Mouse (Mus musculus): ENCODE data around the gene Spaar. TPM values are rescaled to one million over a fixed set of nuclear protein-coding genes. Genes with fewer than 3 reads are reported as not detected.
"Not testable (repeated sequence)": the region's sequence is repeated elsewhere in the genome, so short reads cannot be mapped to it uniquely, and the experiment has no call there.

Gene Spaar
- polyA plus RNA-seq, 1 experiment from 2014 or later = 0.31 TPM

- H3K4me3 ChIP-seq = no peak overlapping the region
- no peaks in the 10 kb centered on the region; the same call in 1 of the 2 replicates for H3K27me3 ChIP-seq
- H3K4me2 ChIP-seq = no peak overlapping the region
- no peak for ATAC-seq (replicated peaks; ENCODE audit: insufficient number of reproducible peaks, insufficient read depth, low FRiP score, low read depth)
- no peaks in the 10 kb centered on the region for H3K36me3 ChIP-seq
- H3K9ac ChIP-seq = no peak overlapping the region
- peaks cover 9% of the 10 kb centered on the region for H3K4me1 ChIP-seq (replicated peaks)
- WGBS = 70% methylated on average over 21 of the region's 21 CpGs
- H3K9me3 ChIP-seq (replicated peaks) = no peaks in the 10 kb centered on the region
- no peak overlapping the region for H3K27ac ChIP-seq
Measured at GRCm38 (mm10) chr4:43759571-43760418, 30.0 kb downstream of the Spaar start.

GRCm38 (mm10) chr4:43760460-43760859 is 30.6 kb downstream of the Spaar start:
- no peaks in the 10 kb centered on the region; the same call in 1 of the 2 replicates for H3K27me3 ChIP-seq
- H3K36me3 ChIP-seq = no peaks in the 10 kb centered on the region
- H3K4me2 ChIP-seq = no peak overlapping the region
- no peaks in the 10 kb centered on the region for H3K9me3 ChIP-seq (replicated peaks)
- 75% methylated on average over 10 of the region's 10 CpGs for WGBS
- peaks cover 9% of the 10 kb centered on the region for H3K4me1 ChIP-seq (replicated peaks)
- H3K4me3 ChIP-seq = no peak overlapping the region
- no peak overlapping the region for H3K27ac ChIP-seq
- no peak overlapping the region for H3K9ac ChIP-seq
- no peak for ATAC-seq (replicated peaks; ENCODE audit: insufficient number of reproducible peaks, insufficient read depth, low FRiP score, low read depth)

- Histone ChIP-seq H3K4me2 (no peak overlapping the region), H3K9ac (no peak overlapping the region), H3K4me1 (replicated peaks) (peaks cover 9% of the 10 kb centered on the region), H3K27me3 (no peaks in the 10 kb centered on the region; the same call in 1 of the 2 replicates), H3K27ac (no peak overlapping the region), H3K36me3 (no peaks in the 10 kb centered on the region), H3K9me3 (replicated peaks) (no peaks in the 10 kb centered on the region), H3K4me3 (no peak overlapping the region)
- ATAC-seq (replicated peaks; ENCODE audit: insufficient number of reproducible peaks, insufficient read depth, low FRiP score, low read depth) = no peak
- 79% methylated on average over 2 of the region's 2 CpGs for WGBS
Measured at GRCm38 (mm10) chr4:43761336-43761735, 31.5 kb downstream of the Spaar start.

GRCm38 (mm10) chr4:43763410-43763809 is 33.6 kb downstream of the Spaar start:
- no peak overlapping the region for H3K27ac ChIP-seq
- H3K9me3 ChIP-seq (replicated peaks) = no peaks in the 10 kb centered on the region
- H3K9ac ChIP-seq = no peak overlapping the region
- no peak overlapping the region for H3K4me2 ChIP-seq
- H3K4me3 ChIP-seq = no peak overlapping the region
- H3K27me3 ChIP-seq = no peaks in the 10 kb centered on the region; the same call in 1 of the 2 replicates
- 18% methylated on average over 7 of the region's 7 CpGs for WGBS
- no peaks in the 10 kb centered on the region for H3K36me3 ChIP-seq
- peaks cover 4% of the 10 kb centered on the region; the same call in 1 of the 2 replicates for H3K4me1 ChIP-seq (replicated peaks)
- no peak; the same call in 1 of the 2 replicates for ATAC-seq (replicated peaks; ENCODE audit: insufficient number of reproducible peaks, insufficient read depth, low FRiP score, low read depth)

- Histone ChIP-seq H3K36me3 (no peaks in the 10 kb centered on the region), H3K9me3 (replicated peaks) (no peaks in the 10 kb centered on the region), H3K4me1 (replicated peaks) (0 out of 2 replicates have a peak, but pooled peaks cover 3% of the 10 kb centered on the region), H3K4me3 (no peak overlapping the region), H3K9ac (no peak overlapping the region), H3K27ac (no peak overlapping the region), H3K4me2 (no peak overlapping the region), H3K27me3 (no peaks in the 10 kb centered on the region)
- no peak for ATAC-seq (replicated peaks; ENCODE audit: insufficient number of reproducible peaks, insufficient read depth, low FRiP score, low read depth)
- WGBS = 76% methylated on average over 5 of the region's 5 CpGs
Measured at GRCm38 (mm10) chr4:43768341-43768740, 38.5 kb downstream of the Spaar start.

GRCm38 (mm10) chr4:43769374-43769773 is 39.5 kb downstream of the Spaar start:
- H3K27me3 ChIP-seq = peaks cover 6% of the 10 kb centered on the region; the same call in 1 of the 2 replicates
- no peak for ATAC-seq (replicated peaks; ENCODE audit: insufficient number of reproducible peaks, insufficient read depth, low FRiP score, low read depth)
- H3K9me3 ChIP-seq (replicated peaks) = no peaks in the 10 kb centered on the region
- 0 out of 2 replicates have a peak, but pooled peaks cover 3% of the 10 kb centered on the region for H3K4me1 ChIP-seq (replicated peaks)
- H3K27ac ChIP-seq = no peak overlapping the region
- 92% methylated on average over 2 of the region's 2 CpGs for WGBS
- no peak overlapping the region for H3K4me2 ChIP-seq
- no peaks in the 10 kb centered on the region for H3K36me3 ChIP-seq
- no peak overlapping the region for H3K9ac ChIP-seq
- no peak overlapping the region for H3K4me3 ChIP-seq

- WGBS = 78% methylated on average over 6 of the region's 6 CpGs
- no peaks in the 10 kb centered on the region for H3K9me3 ChIP-seq (replicated peaks)
- H3K27ac ChIP-seq = no peak within 1 kb of the TSS
- H3K4me1 ChIP-seq (replicated peaks) = 0 out of 2 replicates have a peak, but pooled peaks cover 3% of the 10 kb centered on the region
- no peak for ATAC-seq (replicated peaks; ENCODE audit: insufficient number of reproducible peaks, insufficient read depth, low FRiP score, low read depth)
- no peak within 1 kb of the TSS for H3K9ac ChIP-seq
- peaks cover 6% of the 10 kb centered on the region; the same call in 1 of the 2 replicates for H3K27me3 ChIP-seq
- H3K4me3 ChIP-seq = no peak within 1 kb of the TSS
- H3K4me2 ChIP-seq = no peak within 1 kb of the TSS
- no peaks in the 10 kb centered on the region for H3K36me3 ChIP-seq
Measured at GRCm38 (mm10) chr4:43770909-43771308, 41.1 kb downstream of the Spaar start, which contains the start of gene Olfr159. Olfr159 (minus strand) TSS chr4:43771009.

GRCm38 (mm10) chr4:43771626-43772025 is 41.8 kb downstream of the Spaar start:
- Histone ChIP-seq H3K27me3 (peaks cover 6% of the 10 kb centered on the region; the same call in 1 of the 2 replicates), H3K9ac (no peak overlapping the region), H3K4me1 (replicated peaks) (0 out of 2 replicates have a peak, but pooled peaks cover 3% of the 10 kb centered on the region), H3K9me3 (replicated peaks) (no peaks in the 10 kb centered on the region), H3K4me2 (no peak overlapping the region), H3K36me3 (no peaks in the 10 kb centered on the region), H3K27ac (no peak overlapping the region), H3K4me3 (no peak overlapping the region)
- 43% methylated on average over 6 of the region's 6 CpGs for WGBS
- ATAC-seq (replicated peaks; ENCODE audit: insufficient number of reproducible peaks, insufficient read depth, low FRiP score, low read depth) = no peak

GRCm38 (mm10) chr4:43772304-43772703 is 42.5 kb downstream of the Spaar start:
- Histone ChIP-seq H3K9ac (no peak overlapping the region), H3K4me3 (no peak overlapping the region), H3K27me3 (peaks cover 6% of the 10 kb centered on the region; the same call in 1 of the 2 replicates), H3K9me3 (replicated peaks) (no peaks in the 10 kb centered on the region), H3K27ac (no peak overlapping the region), H3K36me3 (no peaks in the 10 kb centered on the region), H3K4me2 (no peak overlapping the region), H3K4me1 (replicated peaks) (0 out of 2 replicates have a peak, but pooled peaks cover 3% of the 10 kb centered on the region)
- ATAC-seq (replicated peaks; ENCODE audit: insufficient number of reproducible peaks, insufficient read depth, low FRiP score, low read depth) = no peak
- whole genome bisulfite sequencing = 20% methylated on average over 2 of the region's 2 CpGs

- H3K9me3 ChIP-seq (replicated peaks) = no peaks in the 10 kb centered on the region
- no peaks in the 10 kb centered on the region for H3K36me3 ChIP-seq
- no peak for ATAC-seq (replicated peaks; ENCODE audit: insufficient number of reproducible peaks, insufficient read depth, low FRiP score, low read depth)
- H3K9ac ChIP-seq = no peak overlapping the region
- 66% methylated on average over 6 of the region's 6 CpGs for WGBS
- H3K4me2 ChIP-seq = no peak overlapping the region
- H3K4me1 ChIP-seq (replicated peaks) = no peaks in the 10 kb centered on the region
- no peak overlapping the region for H3K4me3 ChIP-seq
- H3K27ac ChIP-seq = no peak overlapping the region
- no peaks in the 10 kb centered on the region for H3K27me3 ChIP-seq
Measured at GRCm38 (mm10) chr4:43795296-43795695, 65.5 kb downstream of the Spaar start.

GRCm38 (mm10) chr4:43795844-43796243 is 66.0 kb downstream of the Spaar start:
- ATAC-seq (replicated peaks; ENCODE audit: insufficient number of reproducible peaks, insufficient read depth, low FRiP score, low read depth); H3K4me1 ChIP-seq (replicated peaks); H3K27me3 ChIP-seq; H3K4me3 ChIP-seq; H3K27ac ChIP-seq; H3K9ac ChIP-seq; H3K9me3 ChIP-seq (replicated peaks); H3K4me2 ChIP-seq; H3K36me3 ChIP-seq: not testable (repeated sequence)
- 78% methylated on average over 5 of the region's 5 CpGs for whole genome bisulfite sequencing
